Mouse (Mus musculus) MEL (cell line): ENCODE measurements around the gene Gm20708. TPM values are rescaled to one million over a fixed set of nuclear protein-coding genes. Genes with fewer than 3 reads are reported as not detected.

Experiments
- DNase-seq: peaks from one replicate; pipeline ENCODE4 v3.0.0; 2011; ENCODE audit warnings: low read depth, low spot score
- H3K27ac ChIP-seq: 2 replicates; pipeline ENCODE4 v1.5.1; 2012; ENCODE audit warnings: low read depth, mild to moderate bottlenecking, control low read depth, low read length, moderate library complexity; ENCODE audit not compliant: control insufficient read depth
- H3K27me3 ChIP-seq, 2 experiments: fragments of 150-350 bp in 1 of 2; sonication (generic) in 1 of 2; 2 replicates each; pipeline ENCODE4 v1.6.1; 2012; ENCODE audit warnings: low read length in 2 of 2, mild to moderate bottlenecking in 2 of 2, improper control_type of control experiment in 1 of 2, moderate library complexity in 1 of 2; ENCODE audit not compliant: insufficient read depth in 2 of 2, control insufficient read depth in 1 of 2
- H3K36me3 ChIP-seq, 2 experiments: 2 replicates each; pipeline ENCODE4 v1.6.1; 2012 to 2014; ENCODE audit warnings: low read length in 2 of 2, improper control_type of control experiment in 1 of 2, inconsistent platforms in 1 of 2, mild to moderate bottlenecking in 1 of 2; ENCODE audit not compliant: insufficient read depth in 2 of 2, control insufficient read depth in 1 of 2
- H3K4me1 ChIP-seq, 2 experiments: fragments of 150-350 bp in 1 of 2; sonication (generic) in 1 of 2; 2 replicates each; pipeline ENCODE4 v1.6.1; 2012; ENCODE audit warnings: low read length in 2 of 2, improper control_type of control experiment in 1 of 2, mild to moderate bottlenecking in 1 of 2; ENCODE audit not compliant: insufficient read depth in 2 of 2, control insufficient read depth in 1 of 2
- H3K4me3 ChIP-seq, 2 experiments: fragments of 150-350 bp in 1 of 2; sonication (generic) in 1 of 2; 2 replicates each; pipeline ENCODE4 v1.5.1; 2012; ENCODE audit warnings: low read depth in 2 of 2, low read length in 2 of 2, mild to moderate bottlenecking in 2 of 2, moderate library complexity in 2 of 2, control low read depth in 1 of 2, improper control_type of control experiment in 1 of 2; ENCODE audit not compliant: control insufficient read depth in 1 of 2, insufficient read depth in 1 of 2
- H3K79me2 ChIP-seq: 2 replicates; pipeline ENCODE4 v1.6.1; 2012; ENCODE audit warnings: mild to moderate bottlenecking, low read length, moderate library complexity; ENCODE audit not compliant: control insufficient read depth, poor library complexity, insufficient read depth
- H3K9ac ChIP-seq: 2 replicates; pipeline ENCODE4 v1.6.1; 2012; ENCODE audit warnings: low read depth, mild to moderate bottlenecking, control low read depth, low read length, moderate library complexity; ENCODE audit not compliant: control insufficient read depth, poor library complexity, severe bottlenecking
- H3K9me3 ChIP-seq: fragments of 150-350 bp; sonication (generic); replicated peaks from 2 replicates; pipeline ENCODE4 v1.6.1; 2012; ENCODE audit warnings: mild to moderate bottlenecking, low read length, improper control_type of control experiment, moderate library complexity; ENCODE audit not compliant: insufficient read depth
- BHLHE40 ChIP-seq: IDR thresholded peaks from 2 replicates; pipeline ENCODE4 v1.6.1; 2012; ENCODE audit warnings: low read depth, mild to moderate bottlenecking, inconsistent platforms, low read length, improper control_type of control experiment, borderline replicate concordance
- CHD1 ChIP-seq: IDR thresholded peaks from 2 replicates; pipeline ENCODE4 v1.6.1; 2012; ENCODE audit warnings: low read depth, mild to moderate bottlenecking, inconsistent platforms, low read length, improper control_type of control experiment
- CHD2 ChIP-seq: IDR thresholded peaks from 2 replicates; pipeline ENCODE4 v1.6.1; 2011; ENCODE audit warnings: low read length, improper control_type of control experiment
- CTCF ChIP-seq, 3 experiments: IDR thresholded peaks in 2 of 3; conservative IDR thresholded peaks in 1 of 3; 2 replicates each; pipeline ENCODE4 v1.5.1; 2011 to 2012; ENCODE audit warnings: low read length in 3 of 3, low read depth in 2 of 3, mild to moderate bottlenecking in 2 of 3, improper control_type of control experiment in 1 of 3, inconsistent platforms in 1 of 3, mixed read lengths in 1 of 3, moderate library complexity in 1 of 3; ENCODE audit not compliant: control insufficient read depth in 1 of 3, insufficient read depth in 1 of 3, poor library complexity in 1 of 3, severe bottlenecking in 1 of 3
- E2F4 ChIP-seq: IDR thresholded peaks from 2 replicates; pipeline ENCODE4 v1.6.1; 2011; ENCODE audit warnings: low read depth, low read length, improper control_type of control experiment, borderline replicate concordance
- ELF1 ChIP-seq: IDR thresholded peaks from 2 replicates; pipeline ENCODE4 v1.6.1; 2014; ENCODE audit warnings: low read depth, mild to moderate bottlenecking, inconsistent platforms, low read length, improper control_type of control experiment, moderate library complexity
- EP300 ChIP-seq, 2 experiments: IDR thresholded peaks; 2 replicates each; pipeline ENCODE4 v1.6.1; 2011; ENCODE audit warnings: improper control_type of control experiment in 2 of 2, low read length in 2 of 2, low read depth in 1 of 2, mild to moderate bottlenecking in 1 of 2
- ETS1 ChIP-seq: IDR thresholded peaks from 2 replicates; pipeline ENCODE4 v1.6.1; 2012; ENCODE audit warnings: low read depth, mild to moderate bottlenecking, inconsistent platforms, low read length, improper control_type of control experiment, moderate library complexity
- GABPA ChIP-seq: IDR thresholded peaks from 2 replicates; pipeline ENCODE4 v1.6.1; 2012; ENCODE audit warnings: low read depth, mild to moderate bottlenecking, inconsistent platforms, low read length, improper control_type of control experiment, moderate library complexity
- GATA1 ChIP-seq: IDR thresholded peaks from 2 replicates; pipeline ENCODE4 v1.6.1; 2011; ENCODE audit warnings: low read depth, low read length, improper control_type of control experiment
- HCFC1 ChIP-seq: IDR thresholded peaks from 2 replicates; pipeline ENCODE4 v1.6.1; 2012; ENCODE audit warnings: low read depth, mild to moderate bottlenecking, inconsistent platforms, low read length, improper control_type of control experiment, moderate library complexity
- KAT2A ChIP-seq: conservative IDR thresholded peaks from 2 replicates; pipeline ENCODE4 v1.6.1; 2012; ENCODE audit warnings: low read depth, low read length, improper control_type of control experiment, inconsistent platforms
- MAX ChIP-seq: IDR thresholded peaks from 2 replicates; pipeline ENCODE4 v1.6.1; 2011; ENCODE audit warnings: low read length, improper control_type of control experiment
- MAZ ChIP-seq: IDR thresholded peaks from 2 replicates; pipeline ENCODE4 v1.6.1; 2012; ENCODE audit warnings: low read depth, mild to moderate bottlenecking, inconsistent platforms, low read length, improper control_type of control experiment
- MXI1 ChIP-seq: IDR thresholded peaks from 2 replicates; pipeline ENCODE4 v1.6.1; 2011; ENCODE audit warnings: mild to moderate bottlenecking, low read depth, low read length, improper control_type of control experiment
- NELFE ChIP-seq: IDR thresholded peaks from 2 replicates; pipeline ENCODE4 v1.6.1; 2011; ENCODE audit warnings: low read depth, low read length, improper control_type of control experiment
- NRF1 ChIP-seq: IDR thresholded peaks from 2 replicates; pipeline ENCODE4 v1.6.1; 2014; ENCODE audit warnings: low read depth, mild to moderate bottlenecking, inconsistent platforms, low read length, improper control_type of control experiment, moderate library complexity; ENCODE audit not compliant: poor library complexity, insufficient read depth, severe bottlenecking
- POLR2A ChIP-seq, 2 experiments: IDR thresholded peaks; 2 replicates each; pipeline ENCODE4 v1.6.1; 2011 to 2012; ENCODE audit warnings: low read length in 2 of 2, mild to moderate bottlenecking in 2 of 2, control low read depth in 1 of 2, improper control_type of control experiment in 1 of 2, low read depth in 1 of 2, moderate library complexity in 1 of 2; ENCODE audit not compliant: control insufficient read depth in 1 of 2, insufficient read depth in 1 of 2, poor library complexity in 1 of 2
- POLR2AphosphoS2 ChIP-seq: IDR thresholded peaks from 2 replicates; pipeline ENCODE4 v1.6.1; 2011; ENCODE audit warnings: low read length, improper control_type of control experiment
- POLR2AphosphoS5 ChIP-seq: IDR thresholded peaks from 2 replicates; pipeline ENCODE4 v1.6.1; 2012; ENCODE audit warnings: low read depth, borderline replicate concordance, mild to moderate bottlenecking, inconsistent platforms, low read length, moderate library complexity, mixed read lengths
- SIN3A ChIP-seq: IDR thresholded peaks from 2 replicates; pipeline ENCODE4 v1.6.1; 2012; ENCODE audit warnings: low read length, improper control_type of control experiment, inconsistent platforms
- SMC3 ChIP-seq: IDR thresholded peaks from 2 replicates; pipeline ENCODE4 v1.6.1; 2011; ENCODE audit warnings: low read depth, low read length, improper control_type of control experiment
- TAL1 ChIP-seq: IDR thresholded peaks from 2 replicates; pipeline ENCODE4 v1.6.1; 2012; ENCODE audit warnings: mild to moderate bottlenecking, inconsistent platforms, low read length, moderate library complexity, mixed read lengths
- TCF12 ChIP-seq: IDR thresholded peaks from 2 replicates; pipeline ENCODE4 v1.6.1; 2014; ENCODE audit warnings: low read depth, mild to moderate bottlenecking, inconsistent platforms, low read length, improper control_type of control experiment, moderate library complexity
- UBTF ChIP-seq: IDR thresholded peaks from 2 replicates; pipeline ENCODE4 v1.6.1; 2012; ENCODE audit warnings: low read depth, mild to moderate bottlenecking, inconsistent platforms, low read length, improper control_type of control experiment, moderate library complexity, borderline replicate concordance; ENCODE audit not compliant: insufficient read depth
- USF1 ChIP-seq: IDR thresholded peaks from 2 replicates; pipeline ENCODE4 v1.6.1; 2014; ENCODE audit warnings: low read depth, mild to moderate bottlenecking, inconsistent platforms, low read length, improper control_type of control experiment, moderate library complexity
- USF2 ChIP-seq, 2 experiments: IDR thresholded peaks; 2 replicates each; pipeline ENCODE4 v1.6.1; 2011 to 2012; ENCODE audit warnings: improper control_type of control experiment in 2 of 2, low read length in 2 of 2, borderline replicate concordance in 1 of 2, inconsistent platforms in 1 of 2, low read depth in 1 of 2, mild to moderate bottlenecking in 1 of 2; ENCODE audit not compliant: insufficient read depth in 1 of 2
- ZKSCAN1 ChIP-seq: IDR thresholded peaks from 2 replicates; pipeline ENCODE4 v1.6.1; 2012; ENCODE audit warnings: low read depth, mild to moderate bottlenecking, inconsistent platforms, low read length, improper control_type of control experiment, moderate library complexity
- ZMIZ1 ChIP-seq: IDR thresholded peaks from 2 replicates; pipeline ENCODE4 v1.6.1; 2012; ENCODE audit warnings: low read depth, mild to moderate bottlenecking, inconsistent platforms, low read length, improper control_type of control experiment, moderate library complexity
- polyA plus RNA-seq, 2 experiments: library from polyadenylated mRNA; stranded (reverse) in 1 of 2; unstranded in 1 of 2; fragments of >175 nt in 1 of 2; fragments of >200 nt in 1 of 2; gene quantifications; 2 replicates each; pipeline versions ENCODE4 v1.2.1 to v1.2.4; 2012; ENCODE audit warnings: low replicate concordance in 2 of 2, low read depth in 1 of 2; ENCODE audit not compliant: insufficient read length in 2 of 2, insufficient read depth in 1 of 2, missing spikeins in 1 of 2
- total RNA-seq: library from RNA; depleted of rRNA; stranded (reverse); fragments of 300-350 nt; gene quantifications from 2 replicates; pipeline ENCODE4 v1.2.3, GENCODE M21; 2012

The Gm20708 gene
- total and polyA plus RNA-seq, 3 experiments: 0.70 to 0.85 TPM; not detected in 1

GRCm38 (mm10) chr11:117781993-117782704, 27.3 kb upstream of the Gm20708 start, which contains the start of the genes Tmc8 and Tmc6:
Gene Tmc8, plus strand, starts transcription at chr11:117782076.
Gene Tmc6, minus strand, starts transcription at chr11:117782198.
- peaks cover 34% of the 10 kb centered on the region for H3K79me2 ChIP-seq
- no peaks in the 10 kb centered on the region for H3K36me3 ChIP-seq
- peak within 1 kb of the TSS; percentile 74 to 81 for H3K4me3 ChIP-seq
- no peaks in the 10 kb centered on the region for H3K9me3 ChIP-seq
- no peaks in the 10 kb centered on the region for H3K27me3 ChIP-seq
- H3K4me1 ChIP-seq: peaks cover 3 to 13% of the 10 kb centered on the region in 2 experiments; a peak in 2 of 4 replicates
- TF ChIP-seq POLR2A (IDR thresholded peaks at IDR 0.05; ENCODE audit: control insufficient read depth in 1 of 2, insufficient read depth in 1 of 2, low read depth in 1 of 2, low read length in 2 of 2, poor library complexity in 1 of 2): peak; percentile 36 to 66; a peak in 1 of 4 replicates
- no peak for TF ChIP-seq ZKSCAN1
- TF ChIP-seq SMC3: no peak
- peak; percentile 17; the same call in 1 of the 2 replicates for TF ChIP-seq TAL1
- TF ChIP-seq UBTF: 0 out of 2 replicates have a peak, but pooled peaks have one; percentile 64
- peak; percentile 75; the same call in 1 of the 2 replicates for TF ChIP-seq POLR2AphosphoS2
- TF ChIP-seq ELF1: peak; percentile 57
- no peak for TF ChIP-seq GATA1
- TF ChIP-seq MAX: peak; percentile 85
- peak; percentile 58 for TF ChIP-seq MXI1
- no peak for TF ChIP-seq GABPA
- peak; percentile 98 for TF ChIP-seq USF1
- TF ChIP-seq NRF1: no peak
- TF ChIP-seq SIN3A: peak; percentile 50; the same call in 1 of the 2 replicates
- peak; percentile 64 for TF ChIP-seq HCFC1
- no peak for TF ChIP-seq CHD2
- no peak; the same call in 1 of the 2 replicates for TF ChIP-seq KAT2A
- no peak for TF ChIP-seq E2F4
- peak; percentile 19 for TF ChIP-seq TCF12
- peak; percentile 75 for TF ChIP-seq NELFE
- peak; percentile 88 for TF ChIP-seq BHLHE40
- TF ChIP-seq USF2 (IDR thresholded peaks at IDR 0.05; ENCODE audit: borderline replicate concordance in 1 of 2, insufficient read depth in 1 of 2, low read depth in 1 of 2, low read length in 2 of 2): peak; percentile 46 to 86; a peak in 2 of 4 replicates
- peak; percentile 93; the same call in 1 of the 2 replicates for TF ChIP-seq MAZ
- 0 out of 2 replicates have a peak, but pooled peaks have one; percentile 32 for TF ChIP-seq ZMIZ1
- TF ChIP-seq EP300 (IDR thresholded peaks at IDR 0.05; ENCODE audit: low read depth in 1 of 2, low read length in 2 of 2): 0 out of 4 replicates have a peak, but pooled peaks of 1 of the 2 experiments have one; percentile 32
- no peak for TF ChIP-seq POLR2AphosphoS5
- TF ChIP-seq CHD1: no peak
- TF ChIP-seq CTCF (IDR thresholded peaks at IDR 0.05 in 2 of 3, conservative IDR thresholded peaks at IDR 0.05 in 1 of 3; ENCODE audit: control insufficient read depth in 1 of 3, insufficient read depth in 1 of 3, low read depth in 2 of 3, low read length in 3 of 3, poor library complexity in 1 of 3, severe bottlenecking in 1 of 3): no peak
- peak; percentile 2; the same call in 1 of the 2 replicates for TF ChIP-seq ETS1
- peak within 1 kb of the TSS; percentile 82 for H3K9ac ChIP-seq
- DNase-seq: peak; percentile 90
- H3K27ac ChIP-seq: peak within 1 kb of the TSS; percentile 96
